Mouse (Mus musculus) adrenal gland (tissue): ENCODE results near the gene Snx13.

Experiments used
- intact Hi-C: fragments of 180-260 bp; cut with DNase I; formaldehyde crosslinking; loops from one replicate; pipeline ENCODE4 v1.15.1; 2025
- long read RNA-seq, 2 experiments: library from polyadenylated mRNA; unstranded; transcript quantifications; one replicate each; pipeline ENCODE4 v2.0.0; 2020; ENCODE audit warnings: borderline replicate concordance in 1 of 2; ENCODE audit not compliant: insufficient replicate concordance in 1 of 2

Gene Snx13
- long read RNA-seq, experiment 1, full-length matches to known transcripts = 11 of 18 reads
- long read RNA-seq, experiment 1, partial matches to known transcripts = 1 of 18 reads
- long read RNA-seq, experiment 1, other reads (novel, unspliced or antisense) = 6 of 18 reads
- long read RNA-seq, experiment 2, full-length matches to known transcripts = 7 of 23 reads
- long read RNA-seq, experiment 2, partial matches to known transcripts = 11 of 23 reads
- long read RNA-seq, experiment 2, other reads (novel, unspliced or antisense) = 5 of 23 reads

- intact Hi-C loops = no loop called here
These were observed at the start of gene Snx13 for GRCm38 (mm10) chr12:35046999-35047319. Snx13 (plus strand) TSS chr12:35047186.

- intact Hi-C loops = no loop called here
These were observed 49.3 kb upstream of the Snx13 start for GRCm38 (mm10) chr12:34997597-34998182.

DNA sequence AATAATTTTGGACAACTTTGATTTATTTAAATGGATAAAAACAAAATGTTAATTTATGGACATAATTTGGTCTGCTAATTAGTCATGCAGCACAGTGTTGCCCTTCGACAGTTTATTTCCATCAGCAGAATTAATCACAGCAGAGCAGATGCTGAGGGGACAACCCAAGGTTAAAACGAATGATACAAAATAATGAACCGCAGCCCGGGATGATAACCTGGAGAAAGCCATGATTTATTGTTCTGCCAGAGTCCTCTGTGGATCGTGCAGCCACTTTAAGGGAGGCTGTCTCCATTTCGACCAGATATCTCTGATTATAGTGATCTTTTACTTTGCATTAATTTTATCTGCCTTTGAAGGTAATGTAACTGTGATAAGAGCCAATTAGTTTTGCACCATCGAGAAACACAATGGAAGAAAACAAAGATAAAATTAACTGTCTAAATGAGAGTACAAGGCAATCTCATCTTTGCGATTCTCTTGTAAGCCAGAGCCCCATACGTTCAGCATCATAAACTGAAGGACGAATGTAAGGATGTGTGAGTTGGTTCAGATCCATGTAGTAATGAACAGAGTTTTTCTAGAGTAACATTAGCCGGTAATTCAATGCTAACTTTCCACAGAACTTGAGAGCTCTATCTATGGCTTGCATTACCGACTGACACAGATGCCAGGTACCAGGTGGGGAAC, 48.1 kb upstream of the Snx13 start:
- intact Hi-C loops = no loop called here

DNA sequence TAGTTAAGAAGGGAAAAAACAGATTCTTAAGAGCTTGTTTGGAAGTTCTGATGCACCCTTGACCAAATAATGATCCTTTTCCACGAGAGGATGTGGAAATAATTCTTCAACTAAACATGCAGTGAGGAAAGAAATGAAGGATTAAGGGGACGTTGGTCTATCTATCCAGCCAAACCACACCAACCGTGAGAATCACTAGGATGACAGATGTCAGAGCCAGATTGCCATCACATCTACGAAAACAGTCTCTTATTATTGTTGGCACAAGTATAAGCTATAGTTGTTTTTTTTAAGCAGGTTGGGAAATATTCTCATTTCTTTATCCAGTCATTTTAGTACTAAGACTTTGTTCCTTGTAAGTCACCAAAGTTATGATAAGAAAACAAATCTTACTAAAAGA, 46.7 kb upstream of the Snx13 start:
- intact Hi-C loops = no loop called here

GRCm38 (mm10) chr12:35005748-35006147, 41.2 kb upstream of the Snx13 start:
- intact Hi-C loops = no loop called here

- intact Hi-C loops = no loop called here
These were observed 39.1 kb upstream of the Snx13 start for GRCm38 (mm10) chr12:35007851-35008250.

GRCm38 (mm10) chr12:35008340-35009137, 38.4 kb upstream of the Snx13 start:
- intact Hi-C loops = no loop called here

GRCm38 (mm10) chr12:35011462-35011861, 35.5 kb upstream of the Snx13 start:
- intact Hi-C loops = no loop called here

DNA sequence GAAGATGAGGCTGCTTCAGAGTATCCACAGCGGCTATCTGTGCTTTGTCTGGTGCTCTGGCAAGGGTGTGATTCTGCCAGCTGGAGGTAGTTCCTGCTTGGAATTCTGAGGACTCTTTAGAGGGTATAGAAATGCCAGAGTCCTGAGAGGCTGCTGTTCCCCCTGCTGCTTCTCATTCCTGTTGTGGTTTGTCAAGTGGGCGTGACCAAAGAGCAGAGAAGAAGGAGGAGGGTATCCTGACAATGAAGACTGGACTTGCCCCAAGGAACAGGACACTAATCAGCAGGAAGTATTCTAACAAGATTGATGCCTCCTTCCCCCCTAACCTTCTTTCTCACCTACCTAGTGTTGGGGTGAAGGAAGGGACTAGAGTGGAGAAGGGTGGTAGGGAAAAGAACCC, 33.0 kb upstream of the Snx13 start:
- intact Hi-C loops = no loop called here

GRCm38 (mm10) chr12:35016056-35016455, 30.9 kb upstream of the Snx13 start:
- intact Hi-C loops = loop anchor here (2.0 kb wide), 1 partner anchor 351 kb away; no protein-coding TSS in a partner anchor

GRCm38 (mm10) chr12:35016481-35017250, 30.3 kb upstream of the Snx13 start:
- intact Hi-C loops = loop anchor here (2.0 kb wide), 1 partner anchor 352 kb away; no protein-coding TSS in a partner anchor

- intact Hi-C loops = no loop called here
These were observed 28.2 kb upstream of the Snx13 start for GRCm38 (mm10) chr12:35018679-35019237.

GRCm38 (mm10) chr12:35021285-35021684, 25.7 kb upstream of the Snx13 start:
- intact Hi-C loops = no loop called here

GRCm38 (mm10) chr12:35022066-35022465, 24.9 kb upstream of the Snx13 start:
- intact Hi-C loops = no loop called here

GRCm38 (mm10) chr12:35025916-35026432, 21.0 kb upstream of the Snx13 start:
- intact Hi-C loops = no loop called here

DNA sequence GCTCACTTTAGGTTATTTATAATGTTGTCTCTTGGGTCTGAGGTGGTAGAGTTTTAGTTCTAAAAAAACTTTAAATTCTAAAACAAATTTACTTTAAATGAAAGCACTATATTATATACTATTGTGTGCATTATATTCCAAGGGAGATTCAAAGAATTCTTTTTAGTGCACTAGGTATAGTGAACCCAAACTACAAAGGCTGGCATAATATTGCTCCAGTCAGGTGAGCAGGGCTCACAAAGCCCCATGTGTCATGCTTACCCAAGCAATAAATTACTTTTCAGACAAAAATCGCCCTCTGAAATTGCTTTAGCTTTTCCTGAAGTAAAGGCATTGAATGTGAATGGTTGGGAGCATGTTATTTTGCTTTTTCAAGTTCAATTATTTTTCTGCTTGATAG, 19.5 kb upstream of the Snx13 start:
- intact Hi-C loops = no loop called here

DNA sequence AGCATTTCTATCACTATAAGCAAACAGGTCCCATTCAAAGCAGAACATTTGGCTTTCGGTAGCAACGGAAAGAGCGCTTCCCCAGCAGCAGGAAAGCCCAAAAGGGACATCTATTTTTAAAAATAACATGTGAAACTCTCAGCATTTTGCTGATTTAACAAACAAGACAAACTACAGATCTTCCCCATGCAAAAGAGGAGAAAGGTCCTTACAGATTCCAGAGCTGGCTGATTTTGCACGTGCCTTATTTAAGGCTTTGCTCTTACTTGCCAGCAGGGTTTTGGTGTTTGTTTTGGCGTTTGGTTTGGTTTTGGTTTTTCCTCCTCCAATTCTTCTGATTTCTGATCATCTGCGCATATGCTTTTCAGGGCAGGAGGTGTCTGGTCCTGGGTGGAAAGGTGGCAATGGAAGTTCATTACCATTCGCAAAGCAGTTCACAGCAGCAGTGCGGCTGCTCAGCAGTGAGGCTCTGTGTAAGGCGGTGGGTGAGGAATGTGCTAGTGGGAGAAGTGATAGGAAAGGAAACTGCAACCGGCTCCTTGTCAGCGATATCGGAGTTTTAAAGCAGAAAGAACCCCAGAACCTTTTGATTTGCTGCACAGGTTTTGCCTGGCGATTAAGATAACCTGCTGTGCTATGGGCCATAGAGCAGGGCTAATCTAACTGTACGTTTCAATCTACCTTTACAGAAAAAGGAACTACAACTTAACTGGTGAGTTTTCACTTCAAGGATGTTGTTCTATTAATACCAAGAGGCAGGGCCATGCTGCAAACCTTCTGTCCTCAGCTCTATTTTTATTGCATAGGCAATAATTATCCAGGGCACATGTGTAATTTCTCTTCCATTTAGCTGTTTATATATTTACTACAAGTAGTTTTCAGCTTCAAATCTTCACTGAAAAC, 8.1 kb upstream of the Snx13 start:
- intact Hi-C loops = no loop called here

GRCm38 (mm10) chr12:35039571-35039936, 7.4 kb upstream of the Snx13 start:
- intact Hi-C loops = no loop called here

DNA sequence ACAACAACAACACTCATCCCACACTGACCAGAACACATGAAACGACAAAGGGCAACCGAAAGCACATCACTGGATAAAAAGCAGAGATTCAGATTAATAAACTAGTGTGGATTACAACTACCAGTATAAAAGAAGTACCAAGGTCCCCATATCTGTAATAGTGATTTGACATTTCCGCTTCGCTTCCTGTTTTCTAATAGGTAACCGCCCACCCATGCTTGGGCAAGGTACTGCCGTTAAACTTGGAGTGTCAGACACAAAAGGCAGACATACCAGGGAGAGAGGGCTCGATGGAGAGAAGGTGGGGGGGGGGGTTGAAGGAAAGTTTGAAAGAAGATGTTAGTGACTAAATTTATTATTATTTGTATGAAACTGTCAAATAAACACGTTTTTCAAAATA, 5.0 kb upstream of the Snx13 start:
- intact Hi-C loops = no loop called here
